Mouse (Mus musculus) spleen, postnatal 36 days (tissue): ENCODE data around the gene Myo16.

Source experiments
- DNase-seq, 2 experiments: peaks; one replicate each; pipeline ENCODE4 v3.0.0; 2022; ENCODE audit warnings: low spot score in 2 of 2, mixed read lengths in 1 of 2

The Myo16 gene

DNA sequence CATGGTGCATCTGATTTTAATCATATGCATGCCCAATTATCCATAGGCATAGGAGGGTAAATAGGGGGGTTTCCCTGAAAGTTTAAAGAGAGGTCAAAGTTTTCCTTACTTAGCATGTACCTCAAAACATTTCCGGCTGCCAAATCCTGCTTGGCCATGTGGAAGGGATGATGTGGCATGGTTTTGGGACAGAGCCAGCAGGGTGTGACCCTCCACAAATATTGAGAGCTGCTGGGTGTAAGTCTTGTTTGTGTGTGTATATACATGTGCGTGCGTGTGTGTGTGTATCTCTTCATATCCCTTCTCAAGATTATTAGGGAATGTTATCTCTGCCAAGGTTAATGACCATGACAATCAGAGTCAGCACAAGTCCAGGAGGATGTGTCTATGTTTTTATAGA, 150.3 kb downstream of the Myo16 start:
- no peak for DNase-seq

DNA sequence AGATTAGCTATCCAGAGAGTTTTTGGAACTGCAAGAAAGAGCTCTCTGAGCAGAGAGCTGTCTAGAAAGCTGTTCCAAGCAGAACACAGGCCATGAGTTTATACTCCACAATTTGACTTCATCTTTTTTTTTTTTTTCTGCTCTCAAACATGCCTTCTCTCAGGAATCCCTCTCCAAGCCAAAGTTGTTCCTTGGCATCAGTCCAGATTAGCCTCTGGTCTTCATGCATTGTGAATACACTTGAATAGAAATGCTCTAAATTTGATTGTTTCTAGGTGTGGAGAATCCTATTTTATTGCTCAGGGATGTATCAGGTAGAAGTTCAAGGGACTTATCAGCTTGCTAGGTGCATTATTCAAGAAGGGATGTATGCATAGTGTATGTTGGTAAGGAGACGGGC, 151.0 kb downstream of the Myo16 start:
- DNase-seq = no peak

DNA sequence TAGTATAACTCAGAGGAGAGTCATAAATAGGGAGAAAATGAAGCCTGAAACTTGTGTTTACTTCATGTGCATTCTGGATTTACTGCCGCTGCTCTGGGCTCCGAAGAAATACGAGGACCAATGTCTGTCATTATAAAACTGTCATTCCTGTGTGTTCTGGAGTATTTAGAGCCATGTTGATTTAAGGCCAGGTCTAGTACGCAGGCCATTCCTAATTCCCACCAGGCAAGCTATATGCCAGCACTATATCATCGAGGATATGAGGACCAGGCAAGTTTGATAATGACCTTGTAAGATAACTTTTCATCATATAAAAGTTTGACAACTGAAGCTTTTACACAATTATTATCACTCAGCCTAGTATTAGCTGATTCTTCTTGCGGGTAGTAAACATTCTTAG, 153.6 kb downstream of the Myo16 start:
- DNase-seq = no peak

DNA sequence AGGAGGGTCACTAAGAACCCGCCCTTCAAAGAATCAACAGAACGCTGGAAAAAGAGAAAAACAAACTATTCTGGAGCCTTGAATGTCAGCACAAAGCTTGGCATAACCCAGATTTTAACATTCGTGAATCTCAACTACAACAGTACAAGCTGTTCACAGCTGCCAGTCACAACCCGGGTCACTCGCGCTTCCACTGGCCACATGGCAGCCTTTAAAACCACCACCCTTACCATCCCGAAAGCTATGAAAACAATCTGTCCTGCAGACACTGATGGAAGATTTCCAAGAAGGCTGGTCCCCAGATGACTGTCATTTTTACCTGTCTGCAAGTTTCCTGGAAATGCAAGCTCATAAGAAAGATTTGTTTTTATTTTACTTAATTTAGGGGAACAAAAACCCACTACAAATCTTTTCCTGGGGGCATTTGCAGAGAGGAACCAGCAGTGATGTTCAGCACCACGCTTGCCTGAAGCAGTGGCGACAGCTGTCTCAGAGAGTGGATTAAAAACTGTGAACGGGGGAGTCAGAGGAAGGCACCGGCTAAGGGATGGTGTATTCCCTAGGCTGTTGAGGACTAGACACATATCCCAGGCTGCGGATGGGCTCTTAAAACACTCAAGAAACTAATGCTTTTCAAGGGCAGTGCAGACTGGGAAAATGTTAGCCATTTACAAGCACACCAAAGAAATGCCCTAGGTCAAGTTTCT, 154.2 kb downstream of the Myo16 start:
- DNase-seq = no peak

DNA sequence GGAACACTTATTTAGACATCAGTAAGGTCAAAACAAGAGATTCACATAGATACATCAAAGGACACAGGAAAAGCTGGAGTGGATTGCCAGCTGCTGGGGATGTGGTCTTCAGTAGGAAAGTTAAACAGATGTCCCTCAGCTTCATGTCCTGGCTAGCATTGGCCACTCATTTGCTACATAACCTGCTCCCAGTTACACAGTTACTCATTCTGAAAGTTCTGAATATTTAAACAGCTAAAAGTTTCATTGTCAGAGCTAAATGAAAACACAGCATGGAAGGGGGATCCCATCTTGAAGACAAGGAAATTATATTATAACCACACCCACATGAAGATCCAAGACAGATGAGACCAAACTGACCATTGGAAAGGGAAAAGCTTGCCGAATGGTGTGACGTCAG, 156.8 kb downstream of the Myo16 start:
- no peak for DNase-seq

DNA sequence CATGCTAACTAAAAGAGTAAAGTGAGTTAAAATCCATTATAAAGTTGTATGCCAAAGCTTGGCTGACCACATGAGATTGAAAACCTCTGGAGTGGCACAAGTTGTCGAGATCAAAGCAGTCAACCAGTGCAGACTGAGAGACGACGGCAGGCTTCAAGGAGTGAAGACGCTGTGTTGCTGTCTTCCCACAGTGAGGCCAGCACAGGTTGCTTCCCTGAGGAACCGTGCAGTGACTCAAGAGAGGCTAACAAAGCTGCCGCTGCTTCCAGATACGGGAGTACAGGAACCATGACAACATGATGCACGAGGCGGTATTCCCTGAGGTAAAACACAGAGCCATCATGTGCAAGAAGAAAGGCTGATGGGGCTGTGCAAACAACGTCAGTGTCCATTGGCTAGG, 158.6 kb downstream of the Myo16 start:
- no peak for DNase-seq

DNA sequence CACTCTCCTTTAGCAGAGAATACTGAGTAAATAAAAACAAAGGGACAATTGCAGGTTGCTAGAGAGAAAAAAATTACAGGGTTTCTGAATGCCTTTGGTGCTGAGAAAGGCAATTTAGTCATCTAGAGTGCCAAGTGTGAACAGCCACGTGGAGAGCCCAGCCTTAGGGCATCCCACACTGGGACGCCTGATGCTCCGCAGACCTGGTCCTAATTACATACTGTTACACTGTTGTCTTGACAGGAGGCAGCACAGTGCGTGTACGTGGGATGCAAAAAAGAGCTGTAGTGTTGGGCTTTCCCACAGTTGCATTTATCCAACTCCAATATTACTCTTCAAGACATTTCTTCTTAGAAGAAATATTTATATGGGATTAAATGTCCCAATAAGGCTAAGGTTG, 162.5 kb downstream of the Myo16 start:
- no peak for DNase-seq

DNA sequence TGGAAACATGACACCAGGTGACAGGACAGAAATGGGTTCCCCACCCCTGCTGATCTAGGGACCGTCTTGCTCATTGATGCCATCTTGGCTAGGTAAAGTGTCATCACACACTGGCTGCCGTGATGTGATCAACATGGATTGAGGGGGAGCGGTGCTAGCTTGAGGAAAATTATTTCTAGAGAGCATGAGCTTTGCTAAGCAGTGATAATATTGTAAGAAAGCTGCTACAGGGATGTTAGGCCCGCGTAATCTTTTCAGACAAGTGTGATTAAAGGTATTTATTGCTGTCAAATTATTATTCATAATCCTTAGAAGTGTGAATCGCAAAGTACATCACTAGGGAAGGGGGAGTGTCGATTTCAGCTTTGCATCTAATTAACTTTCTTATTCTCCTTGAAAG, 164.4 kb downstream of the Myo16 start:
- DNase-seq = no peak

- no peak for DNase-seq
Observed at GRCm38 (mm10) chr8:10350451-10350850, 196.7 kb downstream of the Myo16 start.

DNA sequence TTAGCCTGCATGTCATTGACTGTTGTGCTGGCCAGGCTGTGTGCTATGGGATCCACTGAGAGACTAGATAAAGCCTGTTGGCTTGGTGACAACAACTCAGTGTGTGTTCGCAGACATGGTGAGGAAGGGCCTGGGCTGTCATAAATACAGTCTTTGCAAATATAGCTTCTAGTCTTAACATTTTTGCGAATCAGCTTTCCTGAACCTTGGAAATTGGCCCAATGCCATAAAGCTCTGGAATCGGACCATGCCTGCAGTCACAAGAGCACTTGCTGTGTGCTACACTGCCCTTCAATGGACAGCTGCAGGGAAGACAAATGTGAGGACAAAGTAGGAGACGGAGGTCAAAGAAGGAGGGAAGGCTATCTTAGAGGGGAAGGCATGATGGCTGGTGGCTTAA, 205.0 kb downstream of the Myo16 start:
- DNase-seq = no peak

DNA sequence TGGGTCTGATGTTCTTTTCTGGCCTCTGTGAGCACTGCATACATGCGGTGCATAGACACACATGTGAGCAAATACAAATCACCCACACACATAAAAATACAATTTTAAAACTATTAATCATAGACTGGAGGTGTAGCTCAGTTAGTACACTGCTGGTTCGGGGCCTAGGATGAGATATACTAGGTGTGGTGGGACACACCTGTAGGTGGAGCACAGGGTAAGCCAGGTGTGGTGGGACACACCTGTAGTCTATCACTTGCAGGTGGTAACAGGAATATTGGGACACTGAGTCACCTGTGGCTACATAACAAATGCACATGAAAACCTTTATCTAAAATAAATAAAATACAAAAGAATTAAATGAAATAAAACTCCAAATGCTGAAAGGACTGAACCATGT, 209.2 kb downstream of the Myo16 start:
- no peak for DNase-seq

DNA sequence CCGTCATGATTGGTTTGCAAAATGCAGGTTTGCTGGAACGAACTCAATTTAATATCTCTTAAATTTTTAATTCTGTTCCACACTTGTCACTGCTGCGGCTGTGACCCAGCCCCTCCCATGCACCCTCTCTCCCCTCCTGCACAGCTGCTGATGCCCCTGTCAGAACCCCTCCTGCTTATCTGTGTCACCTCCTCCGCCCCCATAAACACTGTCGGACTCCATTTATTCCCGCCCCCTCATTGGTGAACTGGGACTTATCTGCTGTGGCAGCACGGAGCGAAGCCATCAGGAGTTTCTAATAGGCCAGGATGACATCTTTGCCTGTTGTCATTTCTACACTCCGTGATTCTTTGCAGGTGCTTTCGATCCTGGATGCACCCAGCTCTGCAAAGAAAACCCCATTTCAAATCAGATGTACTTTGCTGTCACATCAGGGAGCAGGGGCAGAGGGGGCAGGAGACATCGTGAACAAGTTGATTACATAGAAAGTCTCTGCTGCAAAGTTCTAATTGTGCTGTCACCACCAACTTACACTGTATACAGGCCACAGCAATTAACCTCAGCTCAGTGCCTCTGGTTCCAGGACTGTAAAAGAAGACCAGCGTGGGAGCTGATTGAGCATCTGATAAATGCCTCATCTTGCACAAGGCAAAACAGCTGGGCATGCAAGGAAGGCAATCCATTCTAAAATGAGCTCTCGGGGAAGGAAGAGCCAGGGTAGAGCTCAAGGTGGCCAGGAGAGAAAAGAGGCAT, 210.1 kb downstream of the Myo16 start:
- DNase-seq = no peak

DNA sequence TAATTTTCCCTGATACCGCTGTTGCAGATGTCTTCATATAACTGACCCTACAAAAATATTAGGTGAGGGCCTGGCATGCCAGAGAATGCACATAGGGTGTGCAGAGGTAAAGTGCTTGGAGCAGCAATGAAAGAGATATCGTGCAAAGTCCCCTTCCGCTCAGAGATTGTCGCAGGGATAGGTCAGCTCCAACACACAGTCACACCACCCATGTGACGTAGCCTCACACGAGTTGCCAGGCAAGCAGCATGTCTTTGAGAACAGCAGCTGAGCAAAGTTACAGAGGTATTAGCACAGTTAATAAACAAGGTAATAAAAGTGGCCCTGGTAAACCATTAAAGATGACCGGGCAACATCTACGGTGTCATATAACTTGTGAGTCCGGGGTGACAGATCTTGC, 212.4 kb downstream of the Myo16 start:
- no peak for DNase-seq

DNA sequence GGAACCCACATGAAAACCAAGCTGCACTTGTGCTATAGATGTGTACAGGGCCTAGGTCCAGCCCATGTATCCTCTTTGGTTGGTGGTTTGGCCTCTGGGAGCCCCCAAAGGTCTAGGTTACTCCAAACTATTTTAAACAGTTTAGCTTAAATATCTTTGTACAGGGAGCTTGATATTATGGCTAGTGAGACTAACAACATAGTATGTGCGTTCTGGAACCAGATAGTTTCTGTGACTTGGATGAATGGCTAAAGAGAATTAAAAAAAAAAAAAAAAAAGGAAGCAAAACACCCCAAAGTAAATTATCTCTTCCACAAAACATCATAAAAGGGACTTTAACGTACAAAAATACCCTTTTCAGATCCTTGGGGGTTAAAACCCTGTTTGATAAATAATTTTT, 218.9 kb downstream of the Myo16 start:
- no peak for DNase-seq

- DNase-seq = no peak
Observed at GRCm38 (mm10) chr8:10387143-10387542, 233.4 kb downstream of the Myo16 start.

GRCm38 (mm10) chr8:10391096-10391683, 237.5 kb downstream of the Myo16 start:
- DNase-seq = no peak

DNA sequence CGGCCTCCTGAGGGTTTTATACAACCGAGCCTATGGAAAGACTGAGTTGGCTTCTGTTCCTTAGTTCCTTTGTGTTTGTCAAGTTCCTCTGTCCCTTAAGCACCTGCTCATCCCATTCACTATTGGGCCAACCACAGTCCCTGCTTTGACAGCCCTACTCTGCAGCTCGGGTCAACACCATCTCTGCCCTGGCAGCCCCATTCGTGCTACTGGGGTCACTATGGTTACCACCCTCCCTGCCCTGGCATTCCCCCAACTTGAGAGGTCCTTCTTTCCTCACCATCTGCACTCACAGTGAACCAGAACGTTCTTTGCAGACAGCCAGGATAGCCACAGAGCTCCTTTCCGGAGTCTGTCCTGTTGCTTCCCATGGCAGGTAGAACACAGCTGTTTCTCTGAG, 238.2 kb downstream of the Myo16 start:
- DNase-seq = no peak

GRCm38 (mm10) chr8:10394506-10394905, 240.8 kb downstream of the Myo16 start:
- no peak for DNase-seq

GRCm38 (mm10) chr8:10395146-10395545, 241.4 kb downstream of the Myo16 start:
- DNase-seq = no peak

DNA sequence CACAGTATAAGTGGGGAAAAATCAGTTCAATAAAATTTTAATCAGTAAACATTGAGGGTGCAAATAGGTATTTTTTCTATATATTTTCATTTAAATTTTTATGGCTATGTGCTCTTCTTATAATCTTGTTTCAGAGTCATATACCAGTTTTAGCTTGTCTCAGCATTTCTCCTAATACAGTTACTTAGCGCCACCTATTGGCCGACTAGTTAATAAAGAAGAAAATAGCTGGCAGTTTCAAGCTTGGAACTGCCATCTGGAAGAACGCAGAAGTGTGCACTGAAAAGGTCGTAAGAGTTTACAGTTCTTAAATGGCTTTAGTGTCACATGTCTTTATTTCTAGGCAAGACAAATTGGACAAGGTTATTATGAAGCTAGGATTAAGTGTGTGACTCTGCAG, 248.9 kb downstream of the Myo16 start:
- peak in 1 of 2 experiments; percentile 9 for DNase-seq

- DNase-seq = no peak
Observed at GRCm38 (mm10) chr8:10405469-10405868, 251.8 kb downstream of the Myo16 start.

DNA sequence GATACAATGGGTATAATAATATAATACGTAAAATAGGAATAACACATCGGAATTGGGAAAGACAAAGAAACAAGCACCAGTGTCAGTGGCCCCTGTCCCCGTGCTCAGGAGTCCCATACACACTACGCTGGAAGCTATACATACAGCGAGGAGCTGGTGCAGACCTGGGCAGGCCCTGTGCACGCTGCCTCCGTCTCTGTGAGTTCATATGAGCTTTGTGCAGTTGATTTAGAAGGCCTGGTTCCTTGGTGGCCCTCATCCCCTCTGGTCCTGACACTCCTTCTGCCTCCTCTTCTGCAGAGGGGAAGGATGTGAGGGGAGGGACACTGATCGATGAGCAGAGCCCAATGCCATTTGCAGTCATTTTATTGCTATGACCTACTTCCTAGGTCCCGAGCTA, 255.3 kb downstream of the Myo16 start:
- no peak for DNase-seq

- DNase-seq = no peak
Observed at GRCm38 (mm10) chr8:10411511-10411910, 257.8 kb downstream of the Myo16 start.
